Mouse (Mus musculus) embryonic facial prominence, embryonic 14.5 days (tissue): ENCODE results near the gene Pvr. TPM values are rescaled to one million over a fixed set of nuclear protein-coding genes. Genes with fewer than 3 reads are reported as not detected.

ENCODE experiments used
- ATAC-seq: fragments of 200-750 bp; cut with Nextera tagmentation; 2 replicates; pipeline ENCODE4 v1.8.0; 2017; ENCODE audit warnings: low read depth, moderate number of reproducible peaks, moderate TSS enrichment
- DNase-seq: peaks from one replicate; pipeline ENCODE4 v3.0.0-alpha.2; 2015; ENCODE audit warnings: low spot score
- H3K27ac ChIP-seq: fragments of 300-500 bp; sonication (generic); replicated peaks from 2 replicates; pipeline ENCODE4 v1.5.1; 2014; ENCODE audit warnings: low read depth, mild to moderate bottlenecking, low read length, moderate library complexity
- H3K27me3 ChIP-seq: fragments of 300-500 bp; sonication (generic); replicated peaks from 2 replicates; pipeline ENCODE4 v1.6.1; 2014; ENCODE audit warnings: low read length; ENCODE audit not compliant: control insufficient read depth, insufficient read depth
- H3K36me3 ChIP-seq: fragments of 300-500 bp; sonication (generic); 2 replicates; pipeline ENCODE4 v1.6.1; 2014; ENCODE audit warnings: low read length, mixed read lengths; ENCODE audit not compliant: control insufficient read depth, insufficient read depth
- H3K4me1 ChIP-seq: fragments of 300-500 bp; sonication (generic); 2 replicates; pipeline ENCODE4 v1.6.1; 2014; ENCODE audit warnings: antibody characterized with exemption, low read length; ENCODE audit not compliant: control insufficient read depth, insufficient read depth
- H3K4me2 ChIP-seq: fragments of 300-500 bp; sonication (generic); 2 replicates; pipeline ENCODE4 v1.6.1; 2014; ENCODE audit warnings: low read depth, mild to moderate bottlenecking, low read length, moderate library complexity, mixed read lengths
- H3K4me3 ChIP-seq: fragments of 300-500 bp; sonication (generic); 2 replicates; pipeline ENCODE4 v1.5.1; 2014; ENCODE audit warnings: low read depth, mild to moderate bottlenecking, low read length
- H3K9ac ChIP-seq: fragments of 300-500 bp; sonication (generic); 2 replicates; pipeline ENCODE4 v1.6.1; 2014; ENCODE audit warnings: low read depth, mild to moderate bottlenecking, low read length, moderate library complexity, mixed read lengths
- H3K9me3 ChIP-seq: fragments of 300-500 bp; sonication (generic); 2 replicates; pipeline ENCODE4 v1.6.1; 2016; ENCODE audit warnings: low read length; ENCODE audit not compliant: control insufficient read depth
- WGBS: fragments of 180-500 bp; shearing (Covaris S2); extraction: QIAGEN DNeasy Blood & Tissue Kit; methylation state at CpG from one replicate; pipeline ENCODE4 v1.1.7; 2014; 5-methylcytosine and 5-hydroxymethylcytosine counted together
- polyA plus RNA-seq: library from polyadenylated mRNA; unstranded; fragments of >200 nt; fragmentation: Nextera tagmentation; extraction: Ambion mirVana; gene quantifications from 2 replicates; pipeline ENCODE4 v1.2.1, GENCODE M21; 2014

Gene Pvr
- polyA plus RNA-seq, 1 experiment from 2014 or later, result 10.2 TPM

GRCm38 (mm10) chr7:19910421-19911291, 10.3 kb downstream of the Pvr start:
- DNase-seq, result peak; percentile 57
- peaks cover 56% of the 10 kb centered on the region for H3K36me3 ChIP-seq
- no peak overlapping the region for H3K4me2 ChIP-seq
- H3K9me3 ChIP-seq, result peaks cover 8% of the 10 kb centered on the region
- H3K27me3 ChIP-seq, result no peaks in the 10 kb centered on the region
- no peak overlapping the region for H3K9ac ChIP-seq
- no peak overlapping the region for H3K27ac ChIP-seq
- no peaks in the 10 kb centered on the region for H3K4me1 ChIP-seq
- ATAC-seq, result peak; percentile 75
- WGBS, result 55% methylated on average over 21 of the region's 21 CpGs
- no peak overlapping the region for H3K4me3 ChIP-seq

- no peaks in the 10 kb centered on the region for H3K36me3 ChIP-seq
- no peak for ATAC-seq
Measured at GRCm38 (mm10) chr7:19889881-19890280, 31.1 kb downstream of the Pvr start.

GRCm38 (mm10) chr7:19887849-19888248, 33.1 kb downstream of the Pvr start, which contains the start of gene Ceacam19:
Gene Ceacam19, minus strand, starts transcription at chr7:19887965.
- H3K9me3 ChIP-seq, result 0 out of 2 replicates have a peak, but pooled peaks cover 2% of the 10 kb centered on the region
- H3K4me3 ChIP-seq, result no peak within 1 kb of the TSS
- H3K4me1 ChIP-seq, result no peaks in the 10 kb centered on the region
- ATAC-seq (no peak), DNase-seq (peak; percentile 13)
- 75% methylated on average over 7 of the region's 7 CpGs for WGBS
- H3K27me3 ChIP-seq, result no peaks in the 10 kb centered on the region
- no peak within 1 kb of the TSS for H3K27ac ChIP-seq
- H3K4me2 ChIP-seq, result no peak within 1 kb of the TSS
- no peaks in the 10 kb centered on the region for H3K36me3 ChIP-seq
- no peak within 1 kb of the TSS for H3K9ac ChIP-seq

More at GRCm38 (mm10) chr7:19889881-19890280, 31.1 kb downstream of the Pvr start:
- no peak overlapping the region for H3K27ac ChIP-seq
- no peaks in the 10 kb centered on the region for H3K4me1 ChIP-seq
- H3K4me2 ChIP-seq, result no peak overlapping the region
- no peaks in the 10 kb centered on the region for H3K27me3 ChIP-seq
- no peak overlapping the region for H3K9ac ChIP-seq
- DNase-seq, result peak; percentile 13
- 43% methylated on average over 8 of the region's 8 CpGs for WGBS
- H3K9me3 ChIP-seq, result 0 out of 2 replicates have a peak, but pooled peaks cover 2% of the 10 kb centered on the region
- no peak overlapping the region for H3K4me3 ChIP-seq

- Histone ChIP-seq H3K27ac (no peak overlapping the region), H3K4me1 (no peaks in the 10 kb centered on the region), H3K36me3 (no peaks in the 10 kb centered on the region), H3K27me3 (no peaks in the 10 kb centered on the region), H3K9me3 (no peaks in the 10 kb centered on the region), H3K4me3 (no peak overlapping the region), H3K4me2 (no peak overlapping the region), H3K9ac (no peak overlapping the region)
- 79% methylated on average over 8 of the region's 8 CpGs for WGBS
- DNase-seq (no peak), ATAC-seq (no peak)
Measured at GRCm38 (mm10) chr7:19880754-19881153, 40.2 kb downstream of the Pvr start.

GRCm38 (mm10) chr7:19876781-19877425, 44.1 kb downstream of the Pvr start:
- WGBS, result 46% methylated on average over 14 of the region's 14 CpGs
- H3K27ac ChIP-seq, result no peak overlapping the region
- H3K27me3 ChIP-seq, result no peaks in the 10 kb centered on the region
- H3K4me2 ChIP-seq, result no peak overlapping the region
- no peaks in the 10 kb centered on the region for H3K9me3 ChIP-seq
- no peak overlapping the region for H3K9ac ChIP-seq
- DNase-seq (peak; percentile 32), ATAC-seq (peak; percentile 44; the same call in 1 of the 2 replicates)
- no peaks in the 10 kb centered on the region for H3K36me3 ChIP-seq
- H3K4me1 ChIP-seq, result no peaks in the 10 kb centered on the region
- H3K4me3 ChIP-seq, result no peak overlapping the region

- Histone ChIP-seq H3K4me2 (no peak overlapping the region; the same call in 1 of the 2 replicates), H3K4me3 (no peak overlapping the region), H3K36me3 (no peaks in the 10 kb centered on the region), H3K4me1 (no peaks in the 10 kb centered on the region), H3K27me3 (no peaks in the 10 kb centered on the region), H3K9ac (no peak overlapping the region), H3K27ac (no peak overlapping the region), H3K9me3 (no peaks in the 10 kb centered on the region)
- DNase-seq (peak; percentile 31), ATAC-seq (0 out of 2 replicates have a peak, but pooled peaks have one; percentile 30)
- 44% methylated on average over 13 of the region's 13 CpGs for WGBS
Measured at GRCm38 (mm10) chr7:19875948-19876682, 44.8 kb downstream of the Pvr start.

GRCm38 (mm10) chr7:19871943-19872601, 48.9 kb downstream of the Pvr start:
- no peak overlapping the region for H3K27ac ChIP-seq
- 38% methylated on average over 5 of the region's 5 CpGs for WGBS
- no peaks in the 10 kb centered on the region for H3K9me3 ChIP-seq
- no peaks in the 10 kb centered on the region for H3K36me3 ChIP-seq
- DNase-seq (peak; percentile 23), ATAC-seq (no peak)
- H3K4me2 ChIP-seq, result no peak overlapping the region
- no peak overlapping the region for H3K4me3 ChIP-seq
- H3K4me1 ChIP-seq, result no peaks in the 10 kb centered on the region
- no peaks in the 10 kb centered on the region for H3K27me3 ChIP-seq
- no peak overlapping the region for H3K9ac ChIP-seq

- WGBS, result 54% methylated on average over 9 of the region's 10 CpGs
- Histone ChIP-seq H3K36me3 (no peaks in the 10 kb centered on the region), H3K4me1 (no peaks in the 10 kb centered on the region), H3K27me3 (no peaks in the 10 kb centered on the region), H3K9ac (no peak overlapping the region), H3K4me3 (no peak overlapping the region), H3K27ac (no peak overlapping the region), H3K9me3 (no peaks in the 10 kb centered on the region), H3K4me2 (no peak overlapping the region)
- ATAC-seq (no peak), DNase-seq (no peak)
Measured at GRCm38 (mm10) chr7:19871137-19871621, 49.8 kb downstream of the Pvr start.
